ENCODE assay signal across 8 mouse cellular contexts in the genomic region with DNA sequence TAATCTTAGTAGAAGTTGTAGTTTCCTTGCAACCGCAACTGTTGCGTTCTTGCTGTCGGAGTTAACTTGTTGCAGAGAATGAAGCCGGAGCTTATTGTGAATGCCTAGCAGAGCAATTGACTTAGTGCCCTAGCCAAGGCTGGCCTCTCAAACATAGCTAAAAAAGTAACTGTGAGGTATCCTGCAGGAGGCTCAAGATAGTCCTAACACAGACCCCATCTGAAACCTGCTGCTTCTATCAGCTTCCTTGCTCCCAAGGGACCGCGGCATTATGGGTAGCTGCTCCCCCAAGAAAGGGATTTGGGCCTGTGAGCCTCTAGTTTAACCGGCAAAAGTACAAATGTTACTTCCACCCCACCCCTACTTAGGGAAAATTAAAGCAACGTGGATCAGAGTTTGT. TPM values are rescaled to one million over a fixed set of nuclear protein-coding genes. Genes with fewer than 3 reads are reported as not detected.
DNase-seq lines count a peak whose midpoint lies in the region; ATAC-seq and TF ChIP-seq lines count a peak whose summit lies in the region.

No protein-coding gene starts in this region.

- no peak for DNase-seq in forebrain, embryonic 10.5 days (ENCODE audit: extremely low spot score, low spot score)
- DNase-seq in MN1 (ENCODE audit: low spot score) = peak; percentile 60
- DNase-seq in heart, postnatal 0 days (ENCODE audit: low spot score) = no peak
- DNase-seq in midbrain, embryonic 11.5 days (ENCODE audit: low spot score, missing footprints) = no peak
- no peak for DNase-seq in gastrocnemius, postnatal 36 days
- DNase-seq in gastrocnemius, adult 8-10 months (ENCODE audit: low spot score in 2 of 2) = no peak
- DNase-seq in cerebellum, postnatal 4 days (ENCODE audit: low spot score in 2 of 2) = no peak

- intact Hi-C loops in gastrocnemius, postnatal 36 days (cut with DNase I) = no loop called here

- no peak overlapping the region for H3K4me2 ChIP-seq in forebrain, embryonic 16.5 days (ENCODE audit: low read length)
- peak overlapping the region; percentile 73 for H3K4me2 ChIP-seq in heart, postnatal 0 days (ENCODE audit: low read depth, low read length)
- peak overlapping the region; percentile 86 for H3K4me2 ChIP-seq in midbrain, embryonic 11.5 days

- H3K36me3 ChIP-seq in forebrain, embryonic 10.5 days (replicated peaks) = peaks cover 27% of the 10 kb centered on the region
- H3K36me3 ChIP-seq in forebrain, embryonic 16.5 days (ENCODE audit: control insufficient read depth, insufficient read depth) = peaks cover 10% of the 10 kb centered on the region
- H3K36me3 ChIP-seq in heart, postnatal 0 days (replicated peaks; ENCODE audit: control insufficient read depth, insufficient read depth, low read length) = peaks cover 30% of the 10 kb centered on the region
- H3K36me3 ChIP-seq in midbrain, embryonic 11.5 days (ENCODE audit: control insufficient read depth, insufficient read depth, low read length) = peaks cover 7% of the 10 kb centered on the region

- peak overlapping the region; percentile 65 for H3K4me3 ChIP-seq in forebrain, embryonic 10.5 days
- H3K4me3 ChIP-seq in forebrain, embryonic 16.5 days (replicated peaks; ENCODE audit: low read length) = no peak overlapping the region
- H3K4me3 ChIP-seq in heart, postnatal 0 days (ENCODE audit: low read depth, low read length) = peak overlapping the region; percentile 82; the same call in 1 of the 2 replicates
- no peak overlapping the region for H3K4me3 ChIP-seq in midbrain, embryonic 11.5 days (ENCODE audit: low read depth, low read length)

- H3K9ac ChIP-seq in forebrain, embryonic 16.5 days (replicated peaks; ENCODE audit: low read depth, low read length) = no peak overlapping the region
- H3K9ac ChIP-seq in heart, postnatal 0 days (replicated peaks; ENCODE audit: low read depth, low read length) = peak overlapping the region; percentile 94; the same call in 1 of the 2 replicates
- no peak overlapping the region for H3K9ac ChIP-seq in midbrain, embryonic 11.5 days (ENCODE audit: low read length)

- no peaks in the 10 kb centered on the region for H3K9me3 ChIP-seq in forebrain, embryonic 10.5 days
- H3K9me3 ChIP-seq in forebrain, embryonic 16.5 days (ENCODE audit: control insufficient read depth, low read length) = no peaks in the 10 kb centered on the region
- H3K9me3 ChIP-seq in heart, postnatal 0 days (replicated peaks; ENCODE audit: control insufficient read depth, low read length) = no peaks in the 10 kb centered on the region
- H3K9me3 ChIP-seq in midbrain, embryonic 11.5 days (ENCODE audit: control insufficient read depth, low read length) = no peaks in the 10 kb centered on the region

- ATAC-seq in forebrain, embryonic 16.5 days = no peak
- no peak for ATAC-seq in heart, postnatal 0 days (ENCODE audit: insufficient read depth, low read depth)
- ATAC-seq in midbrain, embryonic 11.5 days (ENCODE audit: low FRiP score) = no peak

- peaks cover 32% of the 10 kb centered on the region for H3K4me1 ChIP-seq in forebrain, embryonic 10.5 days
- H3K4me1 ChIP-seq in forebrain, embryonic 16.5 days (replicated peaks; ENCODE audit: control insufficient read depth, insufficient read depth, low read length) = peaks cover 20% of the 10 kb centered on the region
- H3K4me1 ChIP-seq in heart, postnatal 0 days (ENCODE audit: control insufficient read depth, insufficient read depth) = peaks cover 27% of the 10 kb centered on the region
- H3K4me1 ChIP-seq in midbrain, embryonic 11.5 days (ENCODE audit: control insufficient read depth, insufficient read depth, low read length) = peaks cover 14% of the 10 kb centered on the region

- WGBS in forebrain, embryonic 10.5 days = 35% methylated on average over 8 of the region's 8 CpGs
- 41% methylated on average over 8 of the region's 8 CpGs for WGBS in forebrain, embryonic 16.5 days
- 47% methylated on average over 8 of the region's 8 CpGs for WGBS in heart, postnatal 0 days
- WGBS in midbrain, embryonic 11.5 days = 38% methylated on average over 8 of the region's 8 CpGs

- peaks cover 15% of the 10 kb centered on the region for H3K27me3 ChIP-seq in forebrain, embryonic 10.5 days (ENCODE audit: poor library complexity, severe bottlenecking)
- no peaks in the 10 kb centered on the region for H3K27me3 ChIP-seq in forebrain, embryonic 16.5 days (replicated peaks; ENCODE audit: control insufficient read depth, insufficient read depth, low read length)
- H3K27me3 ChIP-seq in heart, postnatal 0 days (ENCODE audit: control insufficient read depth, insufficient read depth, low read length) = no peaks in the 10 kb centered on the region
- no peaks in the 10 kb centered on the region for H3K27me3 ChIP-seq in midbrain, embryonic 11.5 days (ENCODE audit: control insufficient read depth, insufficient read depth, low read length)

- peak overlapping the region; percentile 98; the same call in 1 of the 2 replicates for H3K27ac ChIP-seq in forebrain, embryonic 10.5 days
- no peak overlapping the region for H3K27ac ChIP-seq in forebrain, embryonic 16.5 days (ENCODE audit: low read length)
- H3K27ac ChIP-seq in heart, postnatal 0 days (ENCODE audit: low read depth) = peak overlapping the region; percentile 100
- no peak overlapping the region for H3K27ac ChIP-seq in midbrain, embryonic 11.5 days (ENCODE audit: low read depth, low read length)

- TF ChIP-seq EP300 in heart, postnatal 0 days (IDR thresholded peaks at IDR 0.05; ENCODE audit: low read depth) = no peak

- TF ChIP-seq CTCF in heart, postnatal 0 days (IDR thresholded peaks at IDR 0.05; ENCODE audit: low read depth) = no peak

RNA-seq across cellular contexts. Expression of a gene that starts 0.9 kb away (rescaled TPM):
- polyA plus RNA-seq in forebrain, embryonic 10.5 days (2016; fragmentation: Nextera tagmentation; extraction: Ambion mirVana) = 34.3 and 36.1 TPM in 2 replicates
- polyA plus RNA-seq in forebrain, embryonic 16.5 days (2015; fragmentation: Nextera tagmentation; extraction: Ambion mirVana) = 53.4 and 58.5 TPM in 2 replicates
- total RNA-seq in heart, postnatal 0 days (2014; rRNA removed; ENCODE audit: low replicate concordance) = 65.1 and 108 TPM in 2 replicates
- 67.1 and 72.4 TPM in 2 replicates for polyA plus RNA-seq in heart, postnatal 0 days (2015; fragmentation: Nextera tagmentation; extraction: Ambion mirVana)
- polyA plus RNA-seq in midbrain, embryonic 11.5 days (2014; fragmentation: Nextera tagmentation; extraction: Ambion mirVana) = 43.1 and 45.0 TPM in 2 replicates
- total RNA-seq in gastrocnemius, postnatal 36 days (2021) = 10 to 100 TPM; 17.6 to 39.5 TPM
- total RNA-seq in gastrocnemius, adult 8-10 months (2022) = 10 to 100 TPM; 18.1 to 43.5 (median 29.1) TPM

Comparison
In these comparisons a context has a peak if more than half of its experiments do, and no peak if none do; other contexts are left out.
1. H3K27ac ChIP-seq: peak in forebrain, embryonic 10.5 days (single experiment) and heart, postnatal 0 days (single experiment); none in forebrain, embryonic 16.5 days (single experiment) and midbrain, embryonic 11.5 days (single experiment).
2. H3K4me3 ChIP-seq: peak in forebrain, embryonic 10.5 days (single experiment) and heart, postnatal 0 days (single experiment); none in forebrain, embryonic 16.5 days (single experiment) and midbrain, embryonic 11.5 days (single experiment).